Mouse (Mus musculus) liver, adult 2 months (tissue): ENCODE results near the gene Ina.
"Not testable (repeated sequence)": the region's sequence is repeated elsewhere in the genome, so short reads cannot be mapped to it uniquely, and the experiment has no call there.

ENCODE experiments used
- CTCF ChIP-seq: fragments of 200-500 bp; IDR thresholded peaks from 2 replicates; pipeline ENCODE4 v1.5.1; 2011; ENCODE audit warnings: low read depth, low read length, control low read depth
- POLR2A ChIP-seq: fragments of 200-500 bp; IDR thresholded peaks from 2 replicates; pipeline ENCODE4 v1.6.1; 2011; ENCODE audit warnings: low read length, control low read depth; ENCODE audit not compliant: insufficient read depth; ENCODE audit errors: extremely low read depth

- TF ChIP-seq CTCF, POLR2A: not testable (repeated sequence)
These were observed 22.2 kb upstream of the Ina start for GRCm38 (mm10) chr19:46992329-46992728.
